Mouse (Mus musculus) megakaryocyte, embryonic 14.5 days (primary cell): ENCODE measurements around the gene Eif2b3.

Experiments
- FLI1 ChIP-seq: IDR thresholded peaks from 2 replicates; pipeline ENCODE4 v1.6.1; 2012; ENCODE audit warnings: low read length, inconsistent platforms, mixed read lengths
- GATA1 ChIP-seq: IDR thresholded peaks from 3 replicates; pipeline ENCODE4 v1.6.1; 2012; ENCODE audit warnings: mixed read lengths, low read length, inconsistent platforms, borderline replicate concordance

DNA sequence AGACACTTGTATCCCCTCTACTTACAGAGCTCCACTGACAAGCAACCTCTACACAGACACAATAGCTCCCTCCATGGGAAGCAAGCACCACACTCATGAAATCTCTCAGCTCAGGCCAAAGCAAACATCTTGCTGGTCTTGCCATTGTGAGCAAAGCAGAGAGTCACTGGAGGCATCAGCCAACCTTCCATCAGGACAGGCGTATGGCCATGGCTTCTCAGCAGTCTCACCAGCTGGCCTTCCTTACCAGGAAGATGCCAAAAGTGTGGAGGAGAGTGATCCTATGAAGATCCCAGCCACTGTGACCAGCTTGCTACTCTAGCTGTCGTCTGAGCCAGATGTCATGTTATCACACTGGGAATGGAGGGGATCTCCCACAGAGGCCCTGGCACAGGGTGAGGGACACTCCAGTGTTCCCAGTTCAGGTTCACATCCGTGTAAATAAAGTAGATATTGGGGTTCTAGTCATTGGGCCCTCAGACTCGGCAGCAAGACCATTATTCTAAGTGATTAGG, 4.2 kb upstream of the Eif2b3 start:
- TF ChIP-seq GATA1, result no peak
- TF ChIP-seq FLI1, result no peak
